Mouse (Mus musculus) midbrain, embryonic 11.5 days (tissue): Measurements from ENCODE around the gene Phkb. TPM values are rescaled to one million over a fixed set of nuclear protein-coding genes. Genes with fewer than 3 reads are reported as not detected.
"Not testable (repeated sequence)": the region's sequence is repeated elsewhere in the genome, so short reads cannot be mapped to it uniquely, and the experiment has no call there.

Source experiments
- ATAC-seq: fragments of 200-750 bp; cut with Nextera tagmentation; 2 replicates; pipeline ENCODE4 v1.8.0; 2017; ENCODE audit warnings: moderate TSS enrichment, moderate library complexity; ENCODE audit not compliant: low FRiP score
- DNase-seq: peaks from one replicate; pipeline ENCODE4 v3.0.0; 2015; ENCODE audit warnings: low spot score; ENCODE audit errors: missing footprints
- H3K27ac ChIP-seq: fragments of 300-500 bp; sonication (generic); 2 replicates; pipeline ENCODE4 v1.5.1; 2014; ENCODE audit warnings: low read depth, low read length
- H3K27me3 ChIP-seq: fragments of 300-500 bp; sonication (generic); 2 replicates; pipeline ENCODE4 v1.6.1; 2014; ENCODE audit warnings: mild to moderate bottlenecking, low read length, moderate library complexity, mixed read lengths; ENCODE audit not compliant: control insufficient read depth, insufficient read depth
- H3K36me3 ChIP-seq: fragments of 300-500 bp; sonication (generic); 2 replicates; pipeline ENCODE4 v1.6.1; 2014; ENCODE audit warnings: mild to moderate bottlenecking, low read length, moderate library complexity, mixed read lengths; ENCODE audit not compliant: control insufficient read depth, insufficient read depth
- H3K4me1 ChIP-seq: fragments of 300-500 bp; sonication (generic); 2 replicates; pipeline ENCODE4 v1.6.1; 2014; ENCODE audit warnings: low read length; ENCODE audit not compliant: control insufficient read depth, insufficient read depth
- H3K4me2 ChIP-seq: fragments of 300-500 bp; sonication (generic); 2 replicates; pipeline ENCODE4 v1.6.1; 2014; ENCODE audit warnings: mild to moderate bottlenecking, moderate library complexity
- H3K4me3 ChIP-seq: fragments of 300-500 bp; sonication (generic); 2 replicates; pipeline ENCODE4 v1.5.1; 2014; ENCODE audit warnings: low read depth, low read length
- H3K9ac ChIP-seq: fragments of 300-500 bp; sonication (generic); 2 replicates; pipeline ENCODE4 v1.6.1; 2014; ENCODE audit warnings: low read length
- H3K9me3 ChIP-seq: fragments of 300-500 bp; sonication (generic); 2 replicates; pipeline ENCODE4 v1.6.1; 2016; ENCODE audit warnings: low read length; ENCODE audit not compliant: control insufficient read depth
- WGBS: fragments of 180-500 bp; shearing (Covaris S2); extraction: QIAGEN DNeasy Blood & Tissue Kit; methylation state at CpG from one replicate; pipeline ENCODE4 v1.1.7; 2014; 5-methylcytosine and 5-hydroxymethylcytosine counted together
- polyA plus RNA-seq: library from polyadenylated mRNA; unstranded; fragments of >200 nt; fragmentation: Nextera tagmentation; extraction: Ambion mirVana; gene quantifications from 2 replicates; pipeline ENCODE4 v1.2.1, GENCODE M21; 2014

Phkb gene
- polyA plus RNA-seq: 45.4 and 49.1 TPM in 2 replicates

GRCm38 (mm10) chr8:85840657-85841488 is at the start of gene Phkb, which contains the start of gene Itfg1:
Gene Phkb, plus strand, starts transcription at chr8:85840959.
Gene Itfg1, minus strand, starts transcription at chr8:85840921.
- H3K27ac ChIP-seq: peak within 1 kb of the TSS; percentile 95
- no peaks in the 10 kb centered on the region for H3K36me3 ChIP-seq
- no peaks in the 10 kb centered on the region for H3K9me3 ChIP-seq
- H3K9ac ChIP-seq: peak within 1 kb of the TSS; percentile 87
- H3K4me1 ChIP-seq: peaks cover 9% of the 10 kb centered on the region
- DNase-seq: peak; percentile 99
- WGBS: under 1% methylated on average over 54 of the region's 54 CpGs
- ATAC-seq: peak; percentile 98
- no peaks in the 10 kb centered on the region for H3K27me3 ChIP-seq
- H3K4me3 ChIP-seq: peak within 1 kb of the TSS; percentile 89
- H3K4me2 ChIP-seq: peak within 1 kb of the TSS; percentile 88

GRCm38 (mm10) chr8:85796392-85796791 is 44.4 kb upstream of the Phkb start:
- H3K9me3 ChIP-seq, DNase-seq, H3K4me3 ChIP-seq, H3K27me3 ChIP-seq, H3K4me2 ChIP-seq, H3K4me1 ChIP-seq, H3K27ac ChIP-seq, H3K9ac ChIP-seq, ATAC-seq, H3K36me3 ChIP-seq: not testable (repeated sequence)
- WGBS: 98% methylated on average over 1 of the region's 1 CpGs

- 95% methylated on average over 1 of the region's 1 CpGs for WGBS
- ATAC-seq: no peak
These were observed 40.6 kb upstream of the Phkb start for GRCm38 (mm10) chr8:85800164-85800563.

GRCm38 (mm10) chr8:85801408-85801807 is 39.4 kb upstream of the Phkb start:
- Histone ChIP-seq H3K4me1 (no peaks in the 10 kb centered on the region), H3K4me2 (no peak overlapping the region), H3K27ac (no peak overlapping the region), H3K27me3 (no peaks in the 10 kb centered on the region), H3K9me3 (no peaks in the 10 kb centered on the region), H3K9ac (no peak overlapping the region), H3K36me3 (no peaks in the 10 kb centered on the region), H3K4me3 (no peak overlapping the region)
- peak; percentile 44 for DNase-seq
- 91% methylated on average over 1 of the region's 1 CpGs for WGBS
- no peak for ATAC-seq

More at GRCm38 (mm10) chr8:85800164-85800563, 40.6 kb upstream of the Phkb start:
- Histone ChIP-seq H3K9me3 (no peaks in the 10 kb centered on the region), H3K36me3 (no peaks in the 10 kb centered on the region), H3K4me1 (no peaks in the 10 kb centered on the region), H3K27me3 (no peaks in the 10 kb centered on the region), H3K4me3 (no peak overlapping the region), H3K4me2 (no peak overlapping the region), H3K9ac (no peak overlapping the region), H3K27ac (no peak overlapping the region)
- no peak for DNase-seq

GRCm38 (mm10) chr8:85813621-85814020 is 27.1 kb upstream of the Phkb start:
- Histone ChIP-seq H3K27me3 (no peaks in the 10 kb centered on the region), H3K36me3 (no peaks in the 10 kb centered on the region; the same call in 1 of the 2 replicates), H3K4me1 (no peaks in the 10 kb centered on the region), H3K9me3 (no peaks in the 10 kb centered on the region), H3K4me3 (no peak overlapping the region), H3K27ac (no peak overlapping the region), H3K4me2 (no peak overlapping the region), H3K9ac (no peak overlapping the region)
- DNase-seq (no peak), ATAC-seq (no peak)

GRCm38 (mm10) chr8:85839916-85840656 is 673 bp upstream of the Phkb start:
- no peak for DNase-seq
- 2% methylated on average over 20 of the region's 21 CpGs for WGBS
- peak overlapping the region; percentile 89 for H3K4me3 ChIP-seq
- peak overlapping the region; percentile 88 for H3K4me2 ChIP-seq
- H3K36me3 ChIP-seq: no peaks in the 10 kb centered on the region
- H3K9me3 ChIP-seq: no peaks in the 10 kb centered on the region
- H3K27ac ChIP-seq: peak overlapping the region; percentile 95
- no peaks in the 10 kb centered on the region for H3K27me3 ChIP-seq
- H3K4me1 ChIP-seq: peaks cover 9% of the 10 kb centered on the region
- H3K9ac ChIP-seq: peak overlapping the region; percentile 87
- ATAC-seq: no peak

GRCm38 (mm10) chr8:85841489-85841795 is 683 bp downstream of the Phkb start:
- peaks cover 9% of the 10 kb centered on the region for H3K4me1 ChIP-seq
- H3K4me2 ChIP-seq: peak overlapping the region; percentile 64
- DNase-seq (no peak), ATAC-seq (no peak)
- no peaks in the 10 kb centered on the region for H3K9me3 ChIP-seq
- H3K9ac ChIP-seq: peak overlapping the region; percentile 87
- no peaks in the 10 kb centered on the region for H3K36me3 ChIP-seq
- no peak overlapping the region for H3K27ac ChIP-seq
- peak overlapping the region; percentile 89 for H3K4me3 ChIP-seq
- 16% methylated on average over 4 of the region's 4 CpGs for WGBS
- H3K27me3 ChIP-seq: no peaks in the 10 kb centered on the region

- H3K9ac ChIP-seq: no peak overlapping the region
- no peaks in the 10 kb centered on the region for H3K36me3 ChIP-seq
- no peaks in the 10 kb centered on the region for H3K27me3 ChIP-seq
- H3K4me2 ChIP-seq: no peak overlapping the region
- no peaks in the 10 kb centered on the region for H3K9me3 ChIP-seq
- no peak overlapping the region for H3K27ac ChIP-seq
- H3K4me3 ChIP-seq: no peak overlapping the region
- ATAC-seq: no peak
- peaks cover 2% of the 10 kb centered on the region; the same call in 1 of the 2 replicates for H3K4me1 ChIP-seq
- DNase-seq: no peak
These were observed 5.1 kb downstream of the Phkb start for GRCm38 (mm10) chr8:85845887-85846286.
